Mouse (Mus musculus) gastrocnemius, postnatal 4 days (tissue): ENCODE measurements around the gene Stpg3. TPM values are rescaled to one million over a fixed set of nuclear protein-coding genes. Genes with fewer than 3 reads are reported as not detected.

Experiments
- DNase-seq, 2 experiments: peaks; one replicate each; pipeline ENCODE4 v3.0.0; 2021 to 2022; ENCODE audit warnings: low spot score in 2 of 2, mixed read lengths in 2 of 2
- total RNA-seq, 2 experiments: library from RNA; stranded (reverse); gene quantifications; 2 replicates each; pipeline ENCODE4 v1.2.3; 2021

Stpg3 gene
- total RNA-seq, 2 experiments from 2014 or later: not detected

DNA sequence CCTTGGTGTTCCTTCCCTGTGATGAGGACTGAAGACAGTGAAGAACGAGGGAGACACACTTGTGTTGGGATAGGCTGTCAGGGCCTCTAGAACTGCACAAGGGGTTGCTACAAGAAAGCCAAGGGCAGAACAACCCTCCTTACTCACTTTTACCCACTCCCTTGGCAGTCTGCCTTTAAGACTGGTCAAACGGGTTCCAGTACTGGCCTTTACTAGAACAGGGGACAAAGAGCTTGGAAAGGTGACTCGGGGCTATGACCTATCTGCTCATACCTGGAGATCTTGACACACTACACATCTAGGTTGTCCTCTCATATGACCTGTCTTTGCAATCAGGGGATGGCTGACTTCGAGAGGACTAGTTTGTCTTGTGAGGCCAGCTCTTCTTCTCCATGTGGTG, 23.1 kb upstream of the Stpg3 start:
- DNase-seq: no peak

DNA sequence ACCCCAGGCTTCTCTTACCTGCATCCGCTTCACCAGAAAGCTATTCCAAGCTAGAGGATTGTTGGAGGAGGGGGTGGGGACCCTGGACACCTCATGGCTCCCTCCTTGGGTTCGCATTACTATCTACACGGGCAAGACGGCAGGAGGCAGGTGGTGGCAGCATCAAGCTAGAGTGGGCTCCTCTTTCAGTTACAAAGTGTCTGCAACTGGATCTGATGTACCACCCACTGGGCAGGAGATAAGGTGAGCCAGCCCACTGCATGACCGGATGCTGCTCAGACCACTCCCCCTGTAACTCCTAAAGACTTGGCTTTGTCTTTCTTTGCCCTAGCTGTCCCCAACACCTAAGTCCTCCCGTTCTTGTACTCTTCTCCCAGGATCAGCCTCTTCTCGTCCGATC, 22.2 kb upstream of the Stpg3 start, which contains the start of gene Rnf224:
Rnf224 (minus strand) TSS at position 174 of the 400 bp plus-strand sequence.
- no peak for DNase-seq

DNA sequence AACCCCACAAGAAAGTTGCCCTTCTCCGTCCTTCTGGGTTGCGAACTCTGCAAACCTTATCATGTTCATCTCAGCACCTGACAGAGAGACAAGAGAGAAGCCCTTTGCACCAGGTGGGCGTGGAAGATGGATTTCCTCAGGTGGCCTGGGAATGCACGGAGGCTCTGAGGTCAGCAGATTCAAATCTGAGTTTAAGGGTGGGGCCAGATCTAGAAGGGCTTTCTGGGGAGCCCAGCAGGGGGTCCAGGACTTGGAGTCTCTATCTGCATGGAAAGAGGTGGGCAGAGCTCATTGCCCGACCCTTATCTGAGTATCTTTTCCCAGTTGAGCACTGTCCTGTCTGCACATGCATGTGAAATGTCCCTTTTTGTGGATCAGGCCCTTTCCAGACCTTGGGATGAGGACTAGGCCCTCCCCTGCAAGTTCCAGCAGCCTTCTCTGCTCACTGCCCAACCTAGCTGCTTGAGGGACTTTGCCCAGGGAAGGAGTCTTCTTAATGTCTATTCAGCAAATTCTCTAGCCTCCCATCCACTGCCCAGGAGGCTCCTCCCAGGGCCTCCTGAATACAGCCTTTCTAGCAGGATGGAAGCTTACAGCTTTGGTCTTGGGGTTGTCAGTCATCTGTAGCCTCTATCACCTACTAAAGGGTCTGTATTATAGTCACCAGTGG, 20.2 kb upstream of the Stpg3 start:
- no peak for DNase-seq

DNA sequence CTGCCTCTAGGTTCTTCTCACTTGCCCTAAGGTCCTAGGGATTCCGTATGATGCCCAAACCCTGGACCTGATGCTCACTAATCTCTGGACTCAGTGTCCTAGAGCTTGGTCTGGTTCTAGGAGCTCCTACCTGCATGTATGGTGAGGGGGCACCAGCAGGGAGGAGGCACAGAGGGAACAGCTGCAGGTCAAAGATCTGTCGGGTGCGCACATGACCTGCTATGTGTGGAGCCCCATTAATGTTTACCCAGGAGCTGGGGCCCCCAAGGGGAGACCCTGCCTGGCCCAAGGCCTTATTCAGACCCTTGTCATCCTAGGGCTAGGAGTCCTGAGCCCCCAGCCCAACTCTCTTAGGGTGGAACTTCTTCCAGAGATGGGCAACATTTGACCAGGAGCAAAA, 19.6 kb upstream of the Stpg3 start, which contains the start of gene Slc34a3:
Slc34a3 (minus strand) TSS at position 315 of the 400 bp plus-strand sequence.
- no peak for DNase-seq

DNA sequence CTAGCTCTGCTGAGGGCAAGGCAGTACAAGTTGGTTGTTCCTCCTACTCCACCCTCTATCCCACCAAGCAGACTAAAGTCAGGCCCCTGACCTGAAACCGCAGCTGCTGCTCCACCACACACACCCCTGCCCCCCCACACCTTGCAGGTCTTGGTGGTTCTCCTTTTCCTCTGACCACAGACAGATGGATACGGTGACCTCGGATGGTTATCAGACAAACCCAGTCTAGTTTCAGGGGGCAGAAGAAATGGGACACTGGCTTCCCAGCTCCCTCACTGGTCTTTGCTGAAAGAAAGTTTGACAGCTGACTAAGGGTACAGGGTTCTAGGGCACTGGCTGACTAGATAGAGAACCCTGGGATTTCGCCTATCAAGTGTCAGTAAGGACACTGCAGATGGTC, 19.0 kb upstream of the Stpg3 start:
- DNase-seq: no peak

DNA sequence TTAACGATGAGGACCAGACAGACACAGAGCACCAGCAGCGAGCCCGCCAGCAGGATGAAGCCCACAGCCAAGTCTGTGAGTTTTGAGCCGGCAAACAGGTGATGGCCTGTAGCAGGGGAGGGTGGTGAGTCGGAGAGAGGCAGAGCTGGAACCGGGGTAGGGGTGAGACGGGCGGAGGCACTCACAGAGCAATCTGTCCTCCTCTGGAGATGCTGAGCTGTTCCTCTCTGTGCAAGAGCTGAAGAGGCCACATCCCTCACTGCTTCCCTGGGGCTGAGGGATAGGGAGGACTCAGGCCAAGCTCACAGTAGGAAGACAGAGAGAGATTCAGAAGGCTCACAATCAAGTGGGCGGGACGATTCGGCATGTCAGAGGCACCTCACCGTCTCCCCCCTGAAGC, 16.6 kb upstream of the Stpg3 start:
- DNase-seq: no peak

DNA sequence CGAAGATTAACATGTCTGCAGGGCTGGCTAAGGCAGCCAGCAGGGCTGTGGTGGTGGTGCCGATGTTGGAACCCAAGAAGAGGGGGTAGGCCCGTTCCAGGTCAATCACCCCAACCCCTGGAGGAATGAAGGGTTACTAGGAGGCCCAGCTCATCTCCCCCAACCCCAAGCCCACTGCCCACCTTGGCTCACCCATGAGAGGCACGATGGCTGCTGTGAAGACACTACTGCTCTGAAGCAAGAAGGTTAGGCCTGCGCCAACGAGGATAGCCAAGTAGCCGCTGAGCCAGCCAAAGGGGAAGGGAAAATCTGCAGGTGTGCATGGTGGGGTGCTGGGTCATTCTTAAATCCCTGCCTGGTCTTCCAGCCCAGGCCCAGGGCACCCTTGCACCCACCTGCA, 16.1 kb upstream of the Stpg3 start:
- no peak for DNase-seq

DNA sequence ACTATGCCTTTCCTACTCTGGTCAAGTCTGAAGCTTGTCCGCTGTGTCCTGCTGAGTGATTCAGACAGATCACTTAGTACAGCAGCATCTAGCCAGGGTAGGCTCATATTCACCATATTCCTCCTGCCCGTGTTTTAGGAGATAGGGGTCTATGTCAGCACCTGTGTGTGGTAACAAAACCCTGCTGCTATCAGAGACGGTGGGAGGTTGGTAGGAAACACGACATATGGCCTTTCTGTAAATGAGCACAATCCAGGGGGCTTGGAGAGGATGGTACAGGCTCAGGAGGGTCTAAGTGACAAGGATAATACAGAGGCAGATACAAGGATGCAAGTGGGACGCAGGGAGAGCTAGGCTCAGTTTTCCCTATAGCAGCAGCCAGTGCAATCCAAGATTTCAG, 15.1 kb upstream of the Stpg3 start:
- DNase-seq: no peak

DNA sequence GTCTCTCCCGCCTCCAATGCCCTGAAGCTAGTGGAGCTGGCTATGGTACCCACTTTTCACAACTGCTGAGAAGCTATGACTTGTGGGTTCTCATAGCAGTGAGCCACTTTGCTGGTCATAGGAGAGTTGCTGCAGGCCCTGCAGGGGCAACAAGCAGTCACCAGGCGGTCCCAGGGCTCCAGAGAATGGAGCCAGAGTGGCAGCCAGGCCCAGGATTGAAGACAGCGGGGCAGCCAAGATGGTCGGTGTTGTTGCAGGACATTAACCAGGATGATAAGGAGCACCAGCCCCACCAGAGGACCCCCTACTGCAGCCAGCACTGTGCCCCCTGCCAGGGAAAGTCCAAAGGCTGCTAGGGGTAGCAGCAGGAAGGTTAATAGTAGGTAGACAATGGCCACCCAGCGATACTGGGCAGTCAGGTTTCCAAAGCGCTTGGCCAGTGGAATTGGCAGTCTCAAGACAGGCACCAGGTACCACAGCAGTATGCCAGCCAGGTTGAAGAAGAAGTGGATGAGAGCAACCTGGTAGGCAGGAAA, 14.6 kb upstream of the Stpg3 start:
- no peak for DNase-seq

DNA sequence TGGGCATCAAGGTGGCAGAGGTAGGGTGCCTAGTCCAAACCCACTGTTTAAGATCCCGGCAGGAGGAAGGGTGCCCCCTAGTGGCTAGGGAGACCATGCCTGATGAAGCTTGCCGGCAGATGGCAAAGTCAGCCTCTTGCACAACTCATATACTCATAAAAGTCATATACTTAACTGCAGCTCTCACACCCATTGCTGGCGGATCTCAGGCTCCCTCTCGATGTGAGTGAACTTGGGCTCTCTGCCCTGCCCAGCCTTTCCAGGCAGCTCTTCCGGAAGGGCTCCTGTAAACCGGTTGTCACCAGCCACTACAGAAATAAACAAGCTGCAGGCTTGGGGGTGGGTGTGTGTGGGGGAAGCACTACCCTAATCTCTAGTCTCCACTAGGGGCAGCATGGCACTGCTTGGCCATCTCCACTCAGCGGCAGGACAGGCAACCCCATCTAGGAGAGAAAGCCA, 14.0 kb upstream of the Stpg3 start:
- peak; percentile 74 to 85 for DNase-seq

DNA sequence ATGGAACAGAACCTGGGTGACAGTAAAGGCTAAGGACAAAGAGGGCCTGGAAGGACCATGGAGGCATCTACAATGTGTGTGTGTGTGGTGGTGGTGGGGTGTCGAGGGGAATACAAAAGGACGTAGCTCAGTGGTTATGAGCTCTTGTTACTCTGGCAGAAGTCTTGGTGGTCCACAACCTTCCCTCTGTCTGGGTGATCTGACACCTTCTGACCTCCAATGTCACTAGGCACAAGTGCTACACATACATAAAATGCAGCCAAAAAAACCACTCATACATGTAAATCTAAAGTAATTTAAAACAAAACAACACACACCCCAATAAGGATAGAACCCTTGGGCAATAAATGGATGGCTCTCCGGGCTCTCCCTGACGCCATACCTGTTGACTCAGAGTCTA, 13.0 kb upstream of the Stpg3 start:
- DNase-seq: no peak

DNA sequence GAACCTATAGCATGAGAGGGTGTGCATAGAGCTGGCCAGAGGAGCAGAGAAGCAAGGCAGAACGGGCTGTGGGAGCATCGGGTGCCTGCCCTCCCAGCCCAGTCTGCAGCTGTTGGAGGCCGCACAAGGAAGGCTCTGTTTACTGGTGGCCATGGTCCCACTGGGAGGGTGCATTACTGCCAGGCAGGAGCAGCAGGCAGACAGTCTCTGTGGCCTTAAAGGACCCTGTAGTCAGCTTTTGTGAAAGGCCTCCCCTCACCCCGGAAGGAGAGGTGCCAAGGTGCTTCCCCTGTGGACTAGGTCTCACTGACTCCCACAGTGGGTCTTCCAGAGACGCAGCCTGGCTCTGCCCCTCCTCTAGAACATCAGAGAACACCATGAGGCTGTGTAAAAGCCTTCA, 12.4 kb upstream of the Stpg3 start:
- DNase-seq: peak in 1 of 2 experiments; percentile 56

DNA sequence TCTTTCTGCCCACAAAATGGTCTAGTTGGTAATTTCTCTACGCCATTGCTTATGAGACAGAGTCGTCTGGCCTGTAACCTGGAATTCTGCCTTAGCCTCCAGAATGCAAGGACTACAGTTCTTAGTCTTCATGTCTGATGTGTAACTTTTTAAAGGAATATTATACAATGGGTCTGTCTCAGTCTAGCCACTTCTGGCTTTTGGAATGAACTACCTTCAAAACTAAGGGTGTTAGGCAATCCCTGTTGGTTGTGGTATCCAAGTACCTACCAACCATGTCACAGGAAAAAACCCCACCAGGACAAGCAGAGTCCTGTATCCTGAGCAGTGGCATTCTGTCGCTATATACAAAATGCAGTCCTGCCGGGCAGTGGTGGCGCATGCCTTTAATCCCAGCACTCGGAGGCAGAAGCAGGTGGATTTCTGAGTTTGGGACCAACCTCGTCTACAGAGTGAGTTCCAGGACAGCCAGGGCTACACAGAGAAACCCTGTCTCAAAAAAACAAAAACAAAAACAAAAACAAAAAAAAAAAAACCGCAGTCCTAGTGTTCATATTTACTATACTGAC, 11.5 kb upstream of the Stpg3 start:
- no peak for DNase-seq

DNA sequence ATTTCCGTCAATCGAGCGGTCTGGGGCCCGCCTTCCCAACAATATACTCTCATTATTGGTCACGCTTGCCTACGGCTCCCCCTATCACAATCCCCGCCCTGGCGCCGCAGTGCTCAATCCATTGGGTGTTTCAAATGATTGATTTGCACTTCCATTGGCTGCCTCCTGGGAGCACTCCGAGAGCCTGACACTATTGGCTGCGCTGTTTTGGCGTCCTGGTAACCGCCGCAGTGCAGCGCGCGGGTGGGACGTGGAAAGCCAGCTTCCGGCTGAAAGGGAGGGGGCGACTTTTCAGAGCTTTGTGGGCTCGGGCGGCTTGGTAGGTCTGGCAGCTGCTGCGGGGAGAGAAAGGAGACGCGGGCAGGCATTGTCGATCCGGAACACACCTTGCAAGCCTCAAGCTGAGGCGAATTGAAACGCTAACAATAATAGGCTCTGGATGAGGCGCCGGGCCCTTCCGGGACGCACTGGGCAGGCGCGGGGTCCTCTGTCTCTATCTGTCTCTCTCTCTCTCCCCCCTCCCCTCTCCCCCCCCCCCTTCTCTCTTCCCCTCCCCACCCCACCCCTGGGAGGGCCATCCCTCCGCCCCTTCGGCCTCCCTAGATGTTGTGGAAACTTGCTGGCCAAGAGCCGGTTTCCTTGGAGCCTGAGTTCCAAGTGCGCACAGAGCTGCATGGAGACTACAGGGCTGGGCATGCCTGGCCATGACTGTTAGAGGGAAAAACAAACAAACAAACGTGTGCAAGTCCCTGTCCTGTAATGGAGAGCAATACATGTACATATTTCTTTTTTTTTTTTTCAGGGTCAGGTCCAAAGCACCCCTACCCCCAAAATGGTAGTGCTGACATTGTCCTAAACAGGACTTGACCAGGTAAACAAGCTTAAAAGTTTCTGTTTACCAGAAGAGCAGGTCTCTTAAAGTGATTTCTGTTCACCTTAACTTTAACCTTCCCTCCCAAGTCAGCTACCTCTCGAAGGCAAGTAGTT, 10.6 kb upstream of the Stpg3 start:
- DNase-seq: peak; percentile 89 to 96

DNA sequence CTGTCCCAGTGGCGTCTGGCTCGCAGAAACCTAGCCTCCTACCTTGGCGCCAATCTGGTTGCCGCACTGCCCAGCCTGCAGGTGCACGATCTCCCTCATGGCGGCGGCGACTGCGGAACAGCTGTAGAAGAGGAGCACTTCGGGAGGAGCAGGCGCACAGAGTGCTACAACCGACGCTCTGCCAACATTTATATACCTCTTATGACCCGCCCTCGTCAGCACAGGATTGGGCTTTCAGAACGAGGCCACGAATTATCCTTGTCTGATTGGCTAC, 10.0 kb upstream of the Stpg3 start, which contains the start of gene Tubb4b:
Tubb4b (minus strand) TSS at position 211 of the 274 bp plus-strand sequence.
- DNase-seq: no peak

DNA sequence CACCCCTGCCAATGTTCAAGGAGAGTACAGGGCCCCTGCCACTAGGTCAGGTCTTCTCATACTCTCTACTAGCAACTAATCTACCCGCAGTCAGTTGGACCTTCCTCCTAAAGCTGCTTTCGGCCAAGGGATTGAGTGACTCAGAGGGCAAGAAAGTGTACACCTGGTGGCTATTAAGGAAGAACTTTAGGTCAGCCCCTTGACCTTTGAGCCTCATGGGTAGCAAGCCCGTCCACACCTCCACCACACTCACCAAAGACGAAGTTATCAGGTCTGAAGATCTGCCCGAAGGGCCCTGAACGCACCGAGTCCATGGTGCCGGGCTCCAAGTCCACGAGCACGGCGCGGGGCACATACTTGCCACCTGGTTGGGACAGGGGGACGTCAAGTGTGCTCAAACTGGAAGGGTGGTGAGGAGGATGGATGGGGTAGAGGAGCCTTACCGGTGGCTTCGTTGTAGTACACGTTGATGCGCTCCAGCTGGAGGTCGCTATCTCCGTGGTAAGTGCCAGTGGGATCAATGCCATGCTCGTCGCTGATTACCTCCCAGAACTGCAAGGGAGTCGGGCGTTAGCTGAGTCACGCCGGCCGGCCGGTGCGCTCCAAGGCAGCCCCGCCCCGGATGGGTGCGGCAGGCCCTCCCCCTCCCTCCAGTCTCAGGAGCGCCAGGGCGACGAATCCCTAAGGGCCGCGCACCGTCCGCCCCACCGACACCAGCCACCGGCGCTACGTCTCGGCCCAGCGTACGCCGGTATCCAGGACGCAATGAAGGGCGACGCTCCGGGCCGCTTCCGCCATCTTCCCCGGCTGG, 9.4 kb upstream of the Stpg3 start:
- peak; percentile 63 to 74 for DNase-seq

DNA sequence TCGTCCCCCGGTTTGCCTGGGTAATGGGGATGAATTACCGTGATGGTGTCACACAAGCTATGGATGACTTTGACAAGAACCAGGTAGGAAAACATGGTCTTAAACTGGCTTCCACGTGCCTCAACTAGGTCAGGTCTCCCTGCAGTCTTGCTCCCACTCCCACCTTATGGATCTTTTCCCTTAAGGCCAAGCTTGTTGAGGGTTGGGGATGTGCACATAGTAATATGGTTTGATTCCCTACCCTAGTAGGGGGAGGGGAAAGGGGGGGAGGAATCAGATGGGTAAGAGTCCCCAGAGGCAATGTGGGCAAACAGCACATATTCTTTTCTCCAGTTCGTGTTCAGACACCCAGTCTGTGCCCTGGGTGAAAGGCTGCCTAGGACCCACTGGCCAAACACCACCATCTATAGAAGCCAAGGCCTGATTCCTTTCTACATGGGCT, 6.9 kb upstream of the Stpg3 start:
- no peak for DNase-seq

DNA sequence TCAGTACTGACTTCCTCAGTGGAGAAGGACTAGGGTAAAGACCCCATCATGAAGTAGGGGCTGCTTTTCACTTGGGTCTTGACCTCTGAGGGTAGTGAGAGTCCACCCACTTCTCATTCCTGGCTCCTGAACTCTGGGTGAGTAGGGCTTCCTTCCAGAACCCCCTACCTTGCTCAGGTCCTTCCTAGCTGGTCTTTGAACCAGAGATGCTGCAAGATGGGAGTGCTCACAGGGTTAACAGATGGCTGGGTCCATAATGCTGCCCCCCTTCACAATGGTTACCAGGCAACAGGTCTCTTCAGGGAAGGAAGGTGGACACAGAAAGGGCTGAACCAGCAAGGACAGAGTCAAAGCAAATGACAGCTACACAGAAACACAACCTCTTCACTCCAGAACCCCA, 4.0 kb upstream of the Stpg3 start, which contains the start of gene Fam166a:
Fam166a (plus strand) TSS at position 301 of the 400 bp plus-strand sequence.
- no peak for DNase-seq

DNA sequence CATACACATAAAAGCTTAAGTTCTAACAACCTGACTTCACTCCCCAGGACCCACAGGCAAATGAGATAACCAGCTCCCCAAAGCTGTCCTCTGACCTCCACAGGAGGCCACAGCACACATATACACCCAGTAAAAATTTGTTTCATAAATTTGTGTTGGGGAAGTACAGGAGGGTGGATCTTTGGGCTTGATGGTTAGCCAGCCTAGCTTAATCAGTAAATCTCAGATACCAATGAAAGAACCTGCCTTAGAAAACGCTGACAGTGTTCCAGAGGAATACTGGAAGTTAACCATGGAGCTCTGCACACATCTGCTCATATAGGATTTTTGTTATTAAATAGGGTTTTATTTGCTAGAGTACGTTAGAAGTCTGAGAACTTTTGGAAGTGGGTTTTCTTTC, 3.2 kb upstream of the Stpg3 start:
- DNase-seq: no peak

DNA sequence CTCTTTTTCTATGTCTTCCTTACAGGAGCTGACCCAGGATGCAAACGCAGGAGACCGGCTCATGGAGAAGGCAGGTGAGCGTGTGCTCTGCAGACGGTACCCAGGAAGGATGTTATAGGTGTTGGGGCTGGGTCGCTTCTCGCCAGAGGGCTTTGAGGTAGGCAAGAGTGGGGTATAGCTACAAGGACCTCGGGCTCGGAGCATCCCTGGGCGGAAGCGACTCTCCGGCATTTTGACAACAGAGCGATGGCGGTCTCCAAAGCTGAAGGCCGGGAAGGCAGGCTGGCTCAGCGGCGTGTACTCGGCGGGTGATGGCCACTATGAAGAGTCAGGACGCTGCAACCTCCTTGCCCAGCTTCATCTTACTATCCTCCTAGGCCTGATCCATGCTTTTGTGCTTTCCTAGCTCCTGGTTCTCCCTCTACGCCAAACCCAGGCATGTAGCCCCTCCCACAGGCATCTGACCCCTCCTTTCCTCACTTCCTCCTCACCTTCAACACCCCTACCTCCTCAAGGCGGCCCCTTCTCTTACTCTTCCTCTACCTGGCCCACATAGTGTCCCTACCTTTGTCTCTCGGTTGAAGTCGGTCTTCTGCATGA, 1.1 kb downstream of the Stpg3 start:
- DNase-seq: no peak
